Mouse (Mus musculus): ENCODE measurements around the gene Zfp536.
A peak's percentile ranks its signal among the peaks of the same experiment; 100 is the strongest.

Gene Zfp536

GRCm38 (mm10) chr7:37773312-37773702 is at the start of gene Zfp536:
TSS of gene Zfp536 (minus strand) at chr7:37773641.
- no peak for DNase-seq (ENCODE audit: low read depth)

GRCm38 (mm10) chr7:37820670-37821301 is 47.3 kb upstream of the Zfp536 start:
- peak; percentile 11 for DNase-seq (ENCODE audit: low read depth)

GRCm38 (mm10) chr7:37818631-37819340 is 45.3 kb upstream of the Zfp536 start:
- DNase-seq (ENCODE audit: low read depth), result no peak

GRCm38 (mm10) chr7:37816901-37817300 is 43.5 kb upstream of the Zfp536 start:
- DNase-seq (ENCODE audit: low read depth), result no peak

- no peak for DNase-seq (ENCODE audit: low read depth)
Observed at GRCm38 (mm10) chr7:37814844-37815406, 41.5 kb upstream of the Zfp536 start.

- DNase-seq (ENCODE audit: low read depth), result no peak
Observed at GRCm38 (mm10) chr7:37813676-37814075, 40.2 kb upstream of the Zfp536 start.

GRCm38 (mm10) chr7:37809908-37810307 is 36.5 kb upstream of the Zfp536 start:
- DNase-seq (ENCODE audit: low read depth), result no peak

GRCm38 (mm10) chr7:37809001-37809400 is 35.6 kb upstream of the Zfp536 start:
- DNase-seq (ENCODE audit: low read depth), result no peak

GRCm38 (mm10) chr7:37801160-37801559 is 27.7 kb upstream of the Zfp536 start:
- no peak for DNase-seq (ENCODE audit: low read depth)

GRCm38 (mm10) chr7:37788721-37789120 is 15.3 kb upstream of the Zfp536 start:
- DNase-seq (ENCODE audit: low read depth), result no peak

GRCm38 (mm10) chr7:37775502-37775901 is 2.1 kb upstream of the Zfp536 start:
- no peak for DNase-seq (ENCODE audit: low read depth)

- DNase-seq (ENCODE audit: low read depth), result no peak
Observed at GRCm38 (mm10) chr7:37774463-37774970, 1.1 kb upstream of the Zfp536 start.

GRCm38 (mm10) chr7:37773906-37774305 is 465 bp upstream of the Zfp536 start:
- no peak for DNase-seq (ENCODE audit: low read depth)

GRCm38 (mm10) chr7:37772376-37773311 is 797 bp downstream of the Zfp536 start:
- no peak for DNase-seq (ENCODE audit: low read depth)

GRCm38 (mm10) chr7:37771491-37772375 is 1.7 kb downstream of the Zfp536 start:
- DNase-seq (ENCODE audit: low read depth), result no peak

- no peak for DNase-seq (ENCODE audit: low read depth)
Observed at GRCm38 (mm10) chr7:37770400-37771050, 2.9 kb downstream of the Zfp536 start.

- DNase-seq (ENCODE audit: low read depth), result no peak
Observed at GRCm38 (mm10) chr7:37769526-37770399, 3.7 kb downstream of the Zfp536 start.

GRCm38 (mm10) chr7:37769004-37769403 is 4.4 kb downstream of the Zfp536 start:
- no peak for DNase-seq (ENCODE audit: low read depth)

- DNase-seq (ENCODE audit: low read depth), result no peak
Observed at GRCm38 (mm10) chr7:37768310-37768940, 5.0 kb downstream of the Zfp536 start.

Measured in c-Kit-positive CD71-positive TER-119-negative erythroid progenitor cells, embryonic 14.5 days (primary cell).